Mouse (Mus musculus) embryonic facial prominence, embryonic 15.5 days (tissue): ENCODE measurements around the gene Lingo3. TPM values are rescaled to one million over a fixed set of nuclear protein-coding genes. Genes with fewer than 3 reads are reported as not detected.

Source experiments
- ATAC-seq: fragments of 200-750 bp; cut with Nextera tagmentation; 2 replicates; pipeline ENCODE4 v1.8.0; 2017; ENCODE audit warnings: low read depth, moderate TSS enrichment; ENCODE audit not compliant: insufficient number of reproducible peaks, low FRiP score, low TSS enrichment
- H3K27ac ChIP-seq: fragments of 300-500 bp; sonication (generic); replicated peaks from 2 replicates; pipeline ENCODE4 v1.5.1; 2015; ENCODE audit warnings: mild to moderate bottlenecking, inconsistent platforms
- H3K27me3 ChIP-seq: fragments of 300-500 bp; sonication (generic); 2 replicates; pipeline ENCODE4 v1.6.1; 2015; ENCODE audit warnings: inconsistent platforms
- H3K36me3 ChIP-seq: fragments of 300-500 bp; sonication (generic); 2 replicates; pipeline ENCODE4 v1.6.1; 2015; ENCODE audit warnings: mild to moderate bottlenecking, inconsistent platforms
- H3K4me1 ChIP-seq: fragments of 300-500 bp; sonication (generic); 2 replicates; pipeline ENCODE4 v1.6.1; 2015; ENCODE audit warnings: inconsistent platforms
- H3K4me2 ChIP-seq: fragments of 300-500 bp; sonication (generic); replicated peaks from 2 replicates; pipeline ENCODE4 v1.6.1; 2015; ENCODE audit warnings: mild to moderate bottlenecking, inconsistent platforms
- H3K4me3 ChIP-seq: fragments of 300-500 bp; sonication (generic); replicated peaks from 2 replicates; pipeline ENCODE4 v1.5.1; 2015; ENCODE audit warnings: mild to moderate bottlenecking, inconsistent platforms
- H3K9ac ChIP-seq: fragments of 300-500 bp; sonication (generic); 2 replicates; pipeline ENCODE4 v1.6.1; 2015; ENCODE audit warnings: inconsistent platforms
- H3K9me3 ChIP-seq: fragments of 300-500 bp; sonication (generic); replicated peaks from 2 replicates; pipeline ENCODE4 v1.6.1; 2016; ENCODE audit warnings: inconsistent platforms
- WGBS: fragments of 180-500 bp; shearing (Covaris S2); methylation state at CpG from one replicate; pipeline ENCODE4 v1.1.7; 2015; 5-methylcytosine and 5-hydroxymethylcytosine counted together
- microRNA counts: library from miRNA; unstranded; fragments of <30 nt; microRNA quantifications from one replicate; lab custom pipeline; 2016
- microRNA-seq: library from miRNA; unstranded; fragments of <30 nt; microRNA quantifications from one replicate; pipeline ENCODE4, GENCODE M21; 2016; ENCODE audit warnings: borderline number of aligned reads
- polyA plus RNA-seq: library from polyadenylated mRNA; unstranded; fragments of >200 nt; fragmentation: Nextera tagmentation; extraction: Ambion mirVana; gene quantifications from 2 replicates; pipeline ENCODE4 v1.2.1, GENCODE M21; 2015

Gene Lingo3
- polyA plus RNA-seq, 1 experiment from 2014 or later = 2.5 TPM

DNA sequence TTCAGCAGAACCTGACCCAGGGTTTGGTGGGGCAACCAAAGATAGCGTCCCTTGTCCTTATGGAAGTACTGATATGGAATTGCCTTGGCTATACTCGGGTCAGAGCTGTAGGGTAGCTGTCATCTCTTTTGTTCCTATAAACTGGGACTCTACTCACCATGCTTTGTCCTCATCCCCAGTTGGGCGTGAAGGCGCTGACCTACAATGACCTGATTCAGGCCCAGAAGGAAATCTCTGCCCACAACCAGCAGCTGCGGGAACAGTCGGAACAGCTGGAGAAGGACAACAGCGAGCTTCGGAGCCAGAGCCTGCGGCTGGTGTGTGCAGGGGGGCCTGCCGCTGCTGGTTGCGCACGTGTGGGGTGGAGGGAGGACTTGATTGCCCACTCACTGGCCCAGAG lies 59.0 kb downstream of the Lingo3 start:
- 87% methylated on average over 12 of the region's 12 CpGs for WGBS
- no peak overlapping the region for H3K4me2 ChIP-seq
- H3K4me1 ChIP-seq = no peaks in the 10 kb centered on the region
- H3K9me3 ChIP-seq = no peaks in the 10 kb centered on the region
- no peak for ATAC-seq
- no peaks in the 10 kb centered on the region for H3K27me3 ChIP-seq
- peaks cover 97% of the 10 kb centered on the region for H3K36me3 ChIP-seq
- no peak overlapping the region for H3K27ac ChIP-seq
- H3K4me3 ChIP-seq = no peak overlapping the region
- H3K9ac ChIP-seq = no peak overlapping the region

DNA sequence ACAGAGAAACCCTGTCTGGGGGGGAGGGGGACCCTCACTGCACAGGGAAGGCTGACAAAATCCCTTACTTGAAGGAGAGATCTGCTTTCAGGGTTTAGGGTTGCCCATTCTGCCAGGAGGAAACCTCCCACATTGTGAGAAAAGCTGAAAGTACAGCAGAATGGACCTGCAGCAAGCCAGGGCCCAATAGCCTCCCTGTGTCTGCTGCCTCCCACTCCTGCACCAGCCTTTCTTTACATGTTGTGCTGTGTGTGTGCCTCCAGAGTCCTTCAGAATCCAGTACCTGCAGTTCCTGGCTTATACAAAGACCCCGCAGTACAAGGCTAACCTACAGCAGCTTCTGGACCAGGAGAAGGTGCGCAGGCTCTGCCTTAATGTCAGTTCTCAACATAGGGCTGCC lies 59.5 kb downstream of the Lingo3 start:
- 98% methylated on average over 2 of the region's 2 CpGs for WGBS
- no peaks in the 10 kb centered on the region for H3K27me3 ChIP-seq
- peaks cover 99% of the 10 kb centered on the region for H3K36me3 ChIP-seq

More for the DNA sequence above, 59.5 kb downstream of the Lingo3 start:
- H3K4me1 ChIP-seq = no peaks in the 10 kb centered on the region
- ATAC-seq = no peak
- H3K4me3 ChIP-seq = no peak overlapping the region
- no peak overlapping the region for H3K4me2 ChIP-seq
- no peak overlapping the region for H3K9ac ChIP-seq
- H3K27ac ChIP-seq = no peak overlapping the region
- no peaks in the 10 kb centered on the region for H3K9me3 ChIP-seq

MicroRNA genes within 50 kb of the gene (microRNA counts, 519-probe panel; counts per million panel counts)
- microRNA mmu-miR-1982 (lab: Ali Mortazavi, UCI) = not detected

Small RNA genes within 50 kb of the gene (microRNA-seq; reads per million reads assigned to microRNA genes)
- gene Mir1982 = 2.2 reads per million, percentile 8 among the genes with 10 or more reads in this experiment

Other genes with a start within 250 kb of the Lingo3 start
- gene Scamp4, start 241.2 kb downstream of the Lingo3 start, polyA plus RNA-seq = 99.1 and 108 TPM in 2 replicates
- gene Adat3, start 241.2 kb downstream of the Lingo3 start, polyA plus RNA-seq = 7.0 and 7.5 TPM in 2 replicates
- gene Gm49322, start 238.0 kb downstream of the Lingo3 start, polyA plus RNA-seq = 4.8 TPM in 2 replicates
- 172 and 190 TPM in 2 replicates for gene Csnk1g2, start 221.2 kb downstream of the Lingo3 start, polyA plus RNA-seq
- 82.2 and 82.7 TPM in 2 replicates for gene Btbd2, start 187.0 kb downstream of the Lingo3 start, polyA plus RNA-seq
- 99.0 and 105 TPM in 2 replicates for gene Mknk2, start 165.9 kb downstream of the Lingo3 start, polyA plus RNA-seq
- 48.2 and 51.8 TPM in 2 replicates for gene Mob3a, start 142.1 kb downstream of the Lingo3 start, polyA plus RNA-seq
- gene Izumo4, start 141.9 kb downstream of the Lingo3 start, polyA plus RNA-seq = 27.0 and 28.0 TPM in 2 replicates
- 75.2 and 76.1 TPM in 2 replicates for gene Ap3d1, start 101.8 kb downstream of the Lingo3 start, polyA plus RNA-seq
- 17.1 and 21.7 TPM in 2 replicates for gene Dot1l, start 88.8 kb downstream of the Lingo3 start, polyA plus RNA-seq
- gene Sf3a2, start 45.8 kb downstream of the Lingo3 start, polyA plus RNA-seq = 68.1 and 79.7 TPM in 2 replicates
- gene Plekhj1, start 45.4 kb downstream of the Lingo3 start, polyA plus RNA-seq = 121 and 125 TPM in 2 replicates
- 0.09 TPM in 1 of 2 replicates, not detected in the other for gene Amh, start 38.8 kb downstream of the Lingo3 start, polyA plus RNA-seq
- gene Jsrp1, start 30.5 kb downstream of the Lingo3 start, polyA plus RNA-seq = 10.0 and 13.8 TPM in 2 replicates
- 1,751 and 1,885 TPM in 2 replicates for gene Oaz1, start 17.4 kb downstream of the Lingo3 start, polyA plus RNA-seq
- 252 and 265 TPM in 2 replicates for gene Lsm7, start 11.2 kb upstream of the Lingo3 start, polyA plus RNA-seq
- gene Sppl2b, start 11.2 kb upstream of the Lingo3 start, polyA plus RNA-seq = 51.3 and 60.7 TPM in 2 replicates
- 0.04 and 0.05 TPM in 2 replicates for gene Tmprss9, start 27.8 kb upstream of the Lingo3 start, polyA plus RNA-seq
- 337 and 339 TPM in 2 replicates for gene Timm13, start 56.9 kb upstream of the Lingo3 start, polyA plus RNA-seq
- 56.7 and 60.1 TPM in 2 replicates for gene Lmnb2, start 74.2 kb upstream of the Lingo3 start, polyA plus RNA-seq
- 43.7 and 46.6 TPM in 2 replicates for gene Gadd45b, start 86.0 kb upstream of the Lingo3 start, polyA plus RNA-seq
- 11.2 and 12.3 TPM in 2 replicates for gene Gng7, start 170.9 kb upstream of the Lingo3 start, polyA plus RNA-seq
- 1.4 and 1.9 TPM in 2 replicates for gene Diras1, start 181.6 kb upstream of the Lingo3 start, polyA plus RNA-seq
- 21.7 and 22.7 TPM in 2 replicates for gene Slc39a3, start 193.4 kb upstream of the Lingo3 start, polyA plus RNA-seq
- gene Sgta, start 216.1 kb upstream of the Lingo3 start, polyA plus RNA-seq = 199 and 216 TPM in 2 replicates
- gene Thop1, start 226.0 kb upstream of the Lingo3 start, polyA plus RNA-seq = 81.3 and 87.7 TPM in 2 replicates